Mouse (Mus musculus) cortical plate, adult 2 months (tissue): Measurements from ENCODE around the gene Trim26. TPM values are rescaled to one million over a fixed set of nuclear protein-coding genes. Genes with fewer than 3 reads are reported as not detected.
"Not testable (repeated sequence)": the region's sequence is repeated elsewhere in the genome, so short reads cannot be mapped to it uniquely, and the experiment has no call there.

Source experiments
- H3K27ac ChIP-seq: fragments of 200-500 bp; 2 replicates; pipeline ENCODE4 v1.5.1; 2012; ENCODE audit warnings: low read length, control low read depth, inconsistent platforms; ENCODE audit not compliant: insufficient read depth
- H3K4me1 ChIP-seq: fragments of 200-500 bp; 2 replicates; pipeline ENCODE4 v1.6.1; 2011; ENCODE audit warnings: low read length; ENCODE audit not compliant: control insufficient read depth, insufficient read depth
- H3K4me3 ChIP-seq: fragments of 200-500 bp; 2 replicates; pipeline ENCODE4 v1.5.1; 2011; ENCODE audit warnings: mild to moderate bottlenecking, low read length, control low read depth; ENCODE audit not compliant: insufficient read depth
- CTCF ChIP-seq: fragments of 200-500 bp; IDR thresholded peaks from 2 replicates; pipeline ENCODE4 v1.5.1; 2011; ENCODE audit warnings: mild to moderate bottlenecking, control low read depth, low read length; ENCODE audit not compliant: insufficient read depth; ENCODE audit errors: extremely low read depth
- POLR2A ChIP-seq: fragments of 200-500 bp; IDR thresholded peaks from 2 replicates; pipeline ENCODE4 v1.6.1; 2011; ENCODE audit warnings: mild to moderate bottlenecking, low read length, control low read depth; ENCODE audit not compliant: insufficient read depth; ENCODE audit errors: extremely low read depth
- polyA plus RNA-seq: library from polyadenylated mRNA; depleted of rRNA; stranded (reverse); fragments of >200 nt; gene quantifications from 2 replicates; pipeline ENCODE4 v1.2.3, GENCODE M21; 2012; rRNA removed

Gene Trim26
- polyA plus RNA-seq = 18.6 and 19.2 TPM in 2 replicates

- TF ChIP-seq CTCF (no peak), POLR2A (peak; percentile 66; the same call in 1 of the 2 replicates)
- H3K27ac ChIP-seq = peak within 1 kb of the TSS; percentile 88
- H3K4me3 ChIP-seq = peak within 1 kb of the TSS; percentile 71
- peaks cover 4% of the 10 kb centered on the region; the same call in 1 of the 2 replicates for H3K4me1 ChIP-seq
Observed at GRCm38 (mm10) chr17:36836874-36837647, at the start of gene Trim26. Trim26 (plus strand) TSS chr17:36837134.

GRCm38 (mm10) chr17:36788351-36788750, 48.6 kb upstream of the Trim26 start:
- Histone ChIP-seq H3K4me3 (no peak overlapping the region), H3K27ac (no peak overlapping the region), H3K4me1 (no peaks in the 10 kb centered on the region)
- TF ChIP-seq POLR2A (no peak), CTCF (no peak)

GRCm38 (mm10) chr17:36788801-36789200, 48.1 kb upstream of the Trim26 start:
- not testable (repeated sequence) for H3K27ac ChIP-seq, H3K4me3 ChIP-seq, H3K4me1 ChIP-seq
- peak; percentile 63 for TF ChIP-seq CTCF

- H3K27ac ChIP-seq = no peak overlapping the region
- TF ChIP-seq POLR2A = no peak
- TF ChIP-seq CTCF = no peak
- H3K4me1 ChIP-seq = no peaks in the 10 kb centered on the region
- H3K4me3 ChIP-seq = no peak overlapping the region
Observed at GRCm38 (mm10) chr17:36799493-36799892, 37.4 kb upstream of the Trim26 start.

GRCm38 (mm10) chr17:36799921-36800462, 36.9 kb upstream of the Trim26 start:
- not testable (repeated sequence) for H3K4me1 ChIP-seq, H3K27ac ChIP-seq, H3K4me3 ChIP-seq

- no peak within 1 kb of the TSS for H3K4me3 ChIP-seq
- TF ChIP-seq POLR2A (no peak), CTCF (no peak)
- H3K4me1 ChIP-seq = no peaks in the 10 kb centered on the region
- H3K27ac ChIP-seq = no peak within 1 kb of the TSS
Observed at GRCm38 (mm10) chr17:36811871-36812270, 25.1 kb upstream of the Trim26 start, which contains the start of gene H2-M10.6. H2-M10.6 (plus strand) TSS chr17:36812171.

GRCm38 (mm10) chr17:36824005-36824404, 12.9 kb upstream of the Trim26 start:
- H3K4me3 ChIP-seq = no peak overlapping the region
- no peak overlapping the region for H3K27ac ChIP-seq
- TF ChIP-seq POLR2A (no peak), CTCF (peak; percentile 59)
- H3K4me1 ChIP-seq = no peaks in the 10 kb centered on the region

GRCm38 (mm10) chr17:36825525-36825924, 11.4 kb upstream of the Trim26 start:
- Histone ChIP-seq H3K4me3 (no peak overlapping the region), H3K4me1 (no peaks in the 10 kb centered on the region), H3K27ac (no peak overlapping the region)
- TF ChIP-seq CTCF (0 out of 2 replicates have a peak, but pooled peaks have one; percentile 8), POLR2A (no peak)

GRCm38 (mm10) chr17:36826002-36826401, 10.9 kb upstream of the Trim26 start:
- H3K4me3 ChIP-seq, H3K27ac ChIP-seq, H3K4me1 ChIP-seq: not testable (repeated sequence)
- peak; percentile 59 for TF ChIP-seq CTCF

- Histone ChIP-seq H3K27ac (no peak overlapping the region), H3K4me1 (no peaks in the 10 kb centered on the region), H3K4me3 (no peak overlapping the region)
- TF ChIP-seq CTCF = no peak
- no peak for TF ChIP-seq POLR2A
Observed at GRCm38 (mm10) chr17:36828488-36828887, 8.4 kb upstream of the Trim26 start.

- H3K27ac ChIP-seq = no peak overlapping the region
- H3K4me1 ChIP-seq = no peaks in the 10 kb centered on the region
- no peak overlapping the region for H3K4me3 ChIP-seq
- TF ChIP-seq POLR2A = no peak
- TF ChIP-seq CTCF = no peak
Observed at GRCm38 (mm10) chr17:36830470-36830869, 6.5 kb upstream of the Trim26 start.
